Mouse (Mus musculus): ENCODE results near the gene Olfr114. TPM values are rescaled to one million over a fixed set of nuclear protein-coding genes. Genes with fewer than 3 reads are reported as not detected.

Olfr114 gene
- not detected for total RNA-seq (2021)
- long read RNA-seq, experiment 1, result 0 reads
- long read RNA-seq, experiment 2, result 0 reads

- no peak for DNase-seq
- intact Hi-C loops (cut with DNase I), result no loop called here
Observed at GRCm38 (mm10) chr17:37592643-37593042, at the start of gene Olfr114. Olfr114 (minus strand) TSS chr17:37592743.

DNA sequence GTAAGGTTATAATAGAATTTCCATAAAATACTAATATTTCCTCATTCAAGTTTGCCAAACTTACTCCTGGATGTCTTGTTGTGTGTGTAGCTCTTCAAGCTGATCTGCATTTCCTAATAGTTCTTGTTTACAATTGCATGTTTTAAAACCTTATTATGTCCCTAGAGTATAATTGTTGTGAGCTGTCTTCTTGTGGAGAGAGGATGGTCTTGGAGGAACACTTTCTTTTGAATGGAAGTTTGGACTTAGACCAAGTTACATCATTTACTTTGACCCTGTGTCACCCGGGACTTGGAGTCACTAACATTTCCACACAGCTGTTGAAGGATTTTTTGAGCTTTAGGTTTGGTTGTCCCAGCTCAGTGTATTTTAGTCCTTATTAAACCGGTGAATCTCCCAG lies 34.5 kb upstream of the Olfr114 start, which contains the start of the genes Olfr115 and Olfr116:
Gene Olfr115 (minus strand): TSS at position 101 of the 400 bp plus-strand sequence.
Gene Olfr116 (minus strand): TSS at position 191 of the 400 bp plus-strand sequence.
- intact Hi-C loops (cut with DNase I), result no loop called here
- DNase-seq, result no peak

- intact Hi-C loops (cut with DNase I), result no loop called here
- DNase-seq, result no peak
Observed at GRCm38 (mm10) chr17:37577563-37577962, 15.0 kb downstream of the Olfr114 start, which contains the start of gene Olfr113. Olfr113 (minus strand) TSS chr17:37577663.

- intact Hi-C loops (cut with DNase I), result no loop called here
- DNase-seq, result no peak
Observed at GRCm38 (mm10) chr17:37569351-37569750, 23.2 kb downstream of the Olfr114 start, which contains the start of gene Olfr112. Olfr112 (minus strand) TSS chr17:37569451.

- no peak for DNase-seq
- intact Hi-C loops (cut with DNase I), result loop anchor here (1.0 kb wide), 1 partner anchor 8 kb away; no protein-coding TSS in a partner anchor
Observed at GRCm38 (mm10) chr17:37558913-37559615, 33.5 kb downstream of the Olfr114 start.

- no peak for DNase-seq
- intact Hi-C loops (cut with DNase I), result no loop called here
Observed at GRCm38 (mm10) chr17:37543800-37544435, 48.6 kb downstream of the Olfr114 start.

- intact Hi-C loops (cut with DNase I), result no loop called here
- no peak for DNase-seq
Observed at GRCm38 (mm10) chr17:37541454-37542119, 51.0 kb downstream of the Olfr114 start.

Other genes starting within 250 kb of the Olfr114 start
- not detected for gene Olfr104-ps, start 233.2 kb downstream of the Olfr114 start, total RNA-seq (2021)
- not detected for gene Olfr105-ps, start 213.7 kb downstream of the Olfr114 start, total RNA-seq (2021)
- not detected for gene Olfr106-ps, start 202.3 kb downstream of the Olfr114 start, total RNA-seq (2021)
- not detected for gene Olfr107, start 193.5 kb downstream of the Olfr114 start, total RNA-seq (2021)
- gene Olfr108, start 147.3 kb downstream of the Olfr114 start, total RNA-seq (2021), result not detected
- gene Olfr109, start 133.8 kb downstream of the Olfr114 start, total RNA-seq (2021), result not detected
- gene H2-M2, start 109.2 kb downstream of the Olfr114 start, total RNA-seq (2021), result under 1 TPM in 1 of 2 experiments, not detected in 1; 0.49 TPM
- gene Olfr110, start 100.3 kb downstream of the Olfr114 start, total RNA-seq (2021), result not detected
- not detected for gene Olfr111, start 84.7 kb downstream of the Olfr114 start, total RNA-seq (2021)
- gene Olfr112, start 23.3 kb downstream of the Olfr114 start, total RNA-seq (2021), result not detected
- gene Olfr113, start 15.1 kb downstream of the Olfr114 start, total RNA-seq (2021), result not detected
- not detected for gene Olfr115, start 34.4 kb upstream of the Olfr114 start, total RNA-seq (2021)
- gene Olfr116, start 34.5 kb upstream of the Olfr114 start, total RNA-seq (2021), result not detected
- not detected for gene Olfr117, start 71.0 kb upstream of the Olfr114 start, total RNA-seq (2021)
- gene Olfr118, start 74.2 kb upstream of the Olfr114 start, total RNA-seq (2021), result not detected
- gene Olfr119, start 103.8 kb upstream of the Olfr114 start, total RNA-seq (2021), result not detected
- not detected for gene Olfr120, start 129.1 kb upstream of the Olfr114 start, total RNA-seq (2021)
- gene Olfr121, start 156.1 kb upstream of the Olfr114 start, total RNA-seq (2021), result not detected
- gene Olfr122, start 175.9 kb upstream of the Olfr114 start, total RNA-seq (2021), result not detected
- not detected for gene Olfr123, start 200.8 kb upstream of the Olfr114 start, total RNA-seq (2021)
- not detected for gene Olfr124, start 207.1 kb upstream of the Olfr114 start, total RNA-seq (2021)
- not detected for gene Olfr125, start 240.2 kb upstream of the Olfr114 start, total RNA-seq (2021)

Data from heart, postnatal 14 days (tissue).